Mouse (Mus musculus) left cerebral cortex, adult 2 months (tissue): Measurements from ENCODE around the gene Dynlt1c. TPM values are rescaled to one million over a fixed set of nuclear protein-coding genes. Genes with fewer than 3 reads are reported as not detected.
"Not testable (repeated sequence)": the region's sequence is repeated elsewhere in the genome, so short reads cannot be mapped to it uniquely, and the experiment has no call there.

Source experiments
- DNase-seq, 2 experiments: peaks; one replicate each; pipeline ENCODE4 v3.0.0; 2021 to 2022; ENCODE audit warnings: low spot score in 2 of 2, mixed read lengths in 1 of 2; ENCODE audit errors: extremely low spot score in 1 of 2
- H3K27ac ChIP-seq: fragments of 200-600 bp; 2 replicates; pipeline ENCODE4 v1.8.1; 2022
- H3K4me3 ChIP-seq: fragments of 200-600 bp; 2 replicates; pipeline ENCODE4 v1.8.1; 2022
- intact Hi-C: fragments of 180-260 bp; cut with DNase I; formaldehyde crosslinking; loops from one replicate; pipeline ENCODE4 v1.15.1; 2025
- total RNA-seq, 2 experiments: library from RNA; stranded (reverse); gene quantifications; 2 replicates each; pipeline ENCODE4 v1.2.3; 2021

The Dynlt1c gene
- total RNA-seq, 2 experiments from 2014 or later, result 20.3 to 20.5 TPM

- H3K27ac ChIP-seq, H3K4me3 ChIP-seq, intact Hi-C loops: not testable (repeated sequence)
- DNase-seq, result peak in 1 of 2 experiments; percentile 23
Measured at GRCm38 (mm10) chr17:6605347-6605746, 3.9 kb downstream of the Dynlt1c start.

- DNase-seq, H3K4me3 ChIP-seq, H3K27ac ChIP-seq, intact Hi-C loops: not testable (repeated sequence)
Measured at GRCm38 (mm10) chr17:6613524-6613923, 12.1 kb downstream of the Dynlt1c start.

- H3K27ac ChIP-seq, H3K4me3 ChIP-seq, DNase-seq, intact Hi-C loops: not testable (repeated sequence)
Measured at GRCm38 (mm10) chr17:6614316-6614715, 12.8 kb downstream of the Dynlt1c start.

DNA sequence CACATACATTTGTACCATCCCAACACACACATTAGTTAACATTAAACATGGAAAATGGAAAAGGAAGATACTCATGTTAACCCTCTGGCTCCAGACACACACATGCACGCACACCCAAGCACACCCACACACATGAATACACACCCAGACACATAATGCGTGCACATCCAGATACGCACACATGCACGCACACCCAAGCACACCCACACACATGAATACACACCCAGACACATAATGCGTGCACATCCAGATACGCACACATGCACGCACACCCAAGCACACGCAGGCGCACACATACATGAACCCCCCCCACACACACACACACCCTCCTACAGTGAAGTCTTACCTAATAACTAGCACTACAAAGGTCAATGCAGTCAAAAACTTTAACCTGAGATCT lies 15.3 kb downstream of the Dynlt1c start:
- intact Hi-C loops, H3K27ac ChIP-seq, DNase-seq, H3K4me3 ChIP-seq: not testable (repeated sequence)

DNA sequence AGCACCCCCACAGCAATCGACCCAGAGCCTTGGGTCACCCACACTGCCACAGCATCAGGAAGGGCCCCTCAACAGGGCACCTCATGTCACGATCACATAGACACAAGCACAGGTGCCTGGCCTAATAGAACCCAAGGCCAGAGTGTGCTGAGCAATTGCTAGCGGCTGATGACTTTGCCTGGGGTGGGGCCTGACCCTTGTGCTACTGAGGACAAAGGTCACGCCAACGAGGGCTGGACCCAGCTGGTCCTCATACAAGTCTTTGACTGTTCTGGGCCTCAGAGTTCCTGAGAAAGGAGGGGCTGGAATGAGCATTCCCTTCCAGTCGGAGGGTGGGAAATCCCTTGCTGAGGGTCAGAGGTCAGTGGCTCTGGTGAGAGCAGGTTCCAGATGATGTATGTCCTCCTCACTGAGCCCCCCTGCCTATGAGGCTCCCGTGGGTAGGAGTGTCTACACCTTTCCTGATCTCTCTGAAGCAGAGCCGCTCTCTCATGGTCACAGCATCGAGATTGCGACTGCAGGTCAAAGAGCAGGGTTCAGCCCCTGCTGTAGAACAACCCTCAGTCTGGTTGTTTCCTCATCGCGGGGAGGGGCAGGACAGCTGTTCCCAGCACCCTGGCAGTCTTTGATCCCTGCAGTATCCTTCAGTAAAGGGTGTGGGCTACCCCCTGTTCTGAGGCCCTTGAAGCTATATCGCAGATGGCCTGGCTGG lies 16.4 kb downstream of the Dynlt1c start:
- intact Hi-C loops, H3K4me3 ChIP-seq, H3K27ac ChIP-seq, DNase-seq: not testable (repeated sequence)

DNA sequence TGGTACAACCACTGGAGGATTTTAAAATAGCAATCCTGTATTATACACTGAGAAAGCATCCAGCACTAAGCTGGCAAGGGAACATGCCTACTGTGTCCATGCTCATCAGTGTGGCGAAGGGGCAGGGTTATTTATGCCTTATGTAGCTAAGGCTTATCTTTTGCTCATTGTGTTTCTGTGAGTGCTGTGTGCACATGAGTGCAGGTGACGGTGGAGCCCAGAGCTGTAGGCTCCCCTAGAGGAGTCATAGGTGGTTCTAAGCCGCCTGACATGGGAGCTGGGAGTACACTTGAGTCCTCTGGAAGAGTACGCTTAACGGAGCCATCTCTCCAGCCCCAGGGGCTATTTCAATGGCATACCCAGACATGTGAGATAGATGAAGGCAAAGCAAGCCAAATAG lies 17.8 kb downstream of the Dynlt1c start:
- H3K27ac ChIP-seq, intact Hi-C loops, H3K4me3 ChIP-seq, DNase-seq: not testable (repeated sequence)

DNA sequence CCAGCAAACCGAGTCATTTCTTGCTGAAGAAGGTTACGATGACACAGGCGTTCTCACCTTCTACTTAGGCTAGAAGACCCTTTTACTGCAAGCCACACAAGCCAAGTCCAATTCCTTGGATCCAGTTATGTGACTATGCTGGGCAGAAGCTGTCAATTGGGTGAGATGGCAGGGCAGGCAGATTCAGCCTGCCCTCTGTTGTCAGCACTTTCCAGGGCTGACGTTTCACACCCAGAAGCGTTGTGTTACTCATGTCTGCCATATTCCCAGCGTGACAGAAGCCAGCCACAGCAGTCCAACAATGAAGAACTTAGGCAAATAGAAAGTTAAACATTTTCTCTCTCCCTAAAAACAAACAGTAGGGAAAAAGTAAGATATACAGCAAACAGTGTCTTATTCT lies 18.6 kb downstream of the Dynlt1c start:
- H3K27ac ChIP-seq, H3K4me3 ChIP-seq, DNase-seq, intact Hi-C loops: not testable (repeated sequence)

- H3K4me3 ChIP-seq, intact Hi-C loops, H3K27ac ChIP-seq, DNase-seq: not testable (repeated sequence)
Measured at GRCm38 (mm10) chr17:6620730-6621451, 19.4 kb downstream of the Dynlt1c start.

DNA sequence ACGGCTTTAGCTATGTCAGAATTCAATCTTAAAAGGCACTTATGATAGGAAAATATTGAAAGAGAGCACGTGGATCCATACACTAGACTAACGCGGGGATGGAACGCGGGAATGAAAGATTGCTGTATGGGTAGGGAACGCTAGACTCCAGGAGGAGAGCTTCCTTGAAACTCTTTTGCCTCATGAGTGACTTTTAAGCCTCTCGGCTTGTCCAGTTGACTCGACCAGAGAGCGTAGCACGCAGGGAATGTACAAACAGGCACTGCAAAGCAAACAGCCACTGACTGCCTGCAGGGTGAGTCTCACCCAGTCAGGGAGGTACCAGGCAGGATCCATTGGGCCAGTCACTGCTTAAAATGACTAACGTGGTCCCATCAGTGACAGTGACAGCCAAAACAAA lies 20.5 kb downstream of the Dynlt1c start:
- H3K27ac ChIP-seq, intact Hi-C loops, DNase-seq, H3K4me3 ChIP-seq: not testable (repeated sequence)

GRCm38 (mm10) chr17:6624926-6625558 lies 23.6 kb downstream of the Dynlt1c start:
- H3K27ac ChIP-seq, DNase-seq, H3K4me3 ChIP-seq, intact Hi-C loops: not testable (repeated sequence)

- intact Hi-C loops, result loop anchor here (10.0 kb wide), 1 partner anchor 346 kb away; no protein-coding TSS in a partner anchor
- not testable (repeated sequence) for DNase-seq, H3K4me3 ChIP-seq, H3K27ac ChIP-seq
Measured at GRCm38 (mm10) chr17:6630398-6630797, 28.9 kb downstream of the Dynlt1c start.

DNA sequence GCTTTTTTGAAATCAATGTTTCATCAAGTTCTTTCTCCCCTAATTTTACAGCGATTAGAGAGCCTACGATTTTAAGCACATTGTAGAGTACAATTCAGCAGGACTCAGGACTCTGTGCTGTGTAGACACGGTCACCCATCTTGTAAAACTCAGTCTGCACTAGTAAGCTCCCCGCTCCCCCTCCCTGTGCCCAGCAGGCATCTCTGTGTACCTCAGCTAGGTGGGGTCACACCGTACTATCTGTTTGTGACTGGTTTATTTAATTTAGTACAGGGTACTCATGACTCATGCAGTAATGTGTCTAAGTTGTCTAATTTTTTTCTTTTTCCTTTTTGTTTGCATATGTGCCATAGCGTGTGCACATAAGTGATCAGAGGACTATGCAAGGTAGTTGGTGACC lies 31.4 kb downstream of the Dynlt1c start:
- H3K27ac ChIP-seq, H3K4me3 ChIP-seq, DNase-seq: not testable (repeated sequence)
- intact Hi-C loops, result loop anchor here (10.0 kb wide), 1 partner anchor 348 kb away; no protein-coding TSS in a partner anchor

DNA sequence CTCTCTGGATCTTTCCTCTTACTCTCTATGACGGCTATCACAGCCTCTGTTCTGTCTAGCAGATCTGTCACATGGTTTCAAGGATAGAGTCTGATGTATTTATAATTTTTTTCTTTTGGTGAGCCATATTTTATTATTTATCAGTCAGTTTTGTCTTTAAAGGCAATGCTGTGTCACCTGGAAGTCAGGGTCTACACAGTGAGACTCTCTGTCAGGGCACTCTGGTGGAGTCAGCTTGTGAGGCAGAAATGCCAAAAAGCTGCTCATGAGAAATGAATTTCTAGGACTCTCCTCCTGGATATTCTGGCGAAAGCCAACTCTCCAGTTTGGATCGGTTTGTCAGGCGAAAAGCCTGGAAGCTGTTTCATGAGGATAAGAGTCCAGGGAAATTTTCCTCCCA lies 34.3 kb downstream of the Dynlt1c start:
- H3K4me3 ChIP-seq, DNase-seq, H3K27ac ChIP-seq: not testable (repeated sequence)
- intact Hi-C loops, result loop anchor here (10.0 kb wide), 1 partner anchor 351 kb away; no protein-coding TSS in a partner anchor
